Mouse (Mus musculus) spleen, adult 2 months (tissue): Measurements from ENCODE around the gene Bpifc.

Experiments
- CTCF ChIP-seq: fragments of 200-500 bp; IDR thresholded peaks from 2 replicates; pipeline ENCODE4 v1.5.1; 2011; ENCODE audit warnings: mild to moderate bottlenecking, inconsistent platforms; ENCODE audit not compliant: insufficient read depth, insufficient read length, insufficient replicate concordance; ENCODE audit errors: extremely low read depth
- POLR2A ChIP-seq: fragments of 200-500 bp; IDR thresholded peaks from 2 replicates; pipeline ENCODE4 v1.6.1; 2011; ENCODE audit warnings: low read depth, low read length, inconsistent platforms

DNA sequence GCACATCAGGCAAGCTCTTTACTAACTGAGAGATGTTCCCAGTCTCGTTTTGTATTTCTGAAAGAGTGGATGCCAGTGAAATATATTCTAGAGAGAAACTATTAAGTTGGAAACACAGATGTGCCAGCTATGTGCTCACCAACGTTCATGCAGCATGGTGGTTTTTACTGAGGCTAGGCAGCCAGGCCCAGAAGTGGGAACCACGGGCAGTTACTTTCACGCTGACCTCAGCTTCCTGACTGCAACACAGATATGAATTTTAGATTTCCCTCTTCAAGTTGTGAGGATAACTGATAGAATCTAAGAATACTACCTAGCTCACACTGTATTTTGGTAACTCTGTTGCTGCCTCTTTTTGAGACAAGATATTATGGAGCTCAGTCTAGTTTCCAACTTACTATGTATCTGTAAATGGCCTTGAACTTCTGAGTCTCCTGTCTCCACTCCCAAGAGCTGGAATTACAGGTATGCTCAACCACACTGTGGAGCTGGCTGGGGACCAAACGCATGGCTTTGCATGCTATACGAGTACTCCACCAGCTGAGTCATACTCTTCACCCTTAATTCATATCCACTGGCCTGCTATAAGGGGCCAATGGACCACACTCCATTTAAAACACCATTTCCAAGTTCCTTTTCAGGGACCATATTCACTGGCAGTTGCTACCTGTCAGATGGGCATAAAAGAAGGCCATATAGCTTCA, 22.1 kb downstream of the Bpifc start:
- no peak for TF ChIP-seq CTCF
- TF ChIP-seq POLR2A, result no peak
